Mouse (Mus musculus) limb, embryonic 12.5 days (tissue): ENCODE measurements around the gene Ina. TPM values are rescaled to one million over a fixed set of nuclear protein-coding genes. Genes with fewer than 3 reads are reported as not detected.

ENCODE experiments used
- ATAC-seq: fragments of 200-750 bp; cut with Nextera tagmentation; 2 replicates; pipeline ENCODE4 v1.8.0; 2017; ENCODE audit warnings: low read depth, moderate TSS enrichment; ENCODE audit not compliant: insufficient number of reproducible peaks, insufficient read depth, low FRiP score, low TSS enrichment
- H3K27ac ChIP-seq: fragments of 300-500 bp; sonication (generic); 2 replicates; pipeline ENCODE4 v1.5.1; 2016; ENCODE audit warnings: mild to moderate bottlenecking, moderate library complexity
- H3K27me3 ChIP-seq: fragments of 300-500 bp; sonication (generic); 2 replicates; pipeline ENCODE4 v1.6.1; 2016; ENCODE audit warnings: mild to moderate bottlenecking, moderate library complexity
- H3K36me3 ChIP-seq: fragments of 300-500 bp; sonication (generic); 2 replicates; pipeline ENCODE4 v1.6.1; 2016; ENCODE audit warnings: mild to moderate bottlenecking, moderate library complexity
- H3K4me1 ChIP-seq: fragments of 300-500 bp; sonication (generic); replicated peaks from 2 replicates; pipeline ENCODE4 v1.6.1; 2016
- H3K4me2 ChIP-seq: fragments of 300-500 bp; sonication (generic); 2 replicates; pipeline ENCODE4 v1.6.1; 2016; ENCODE audit warnings: mild to moderate bottlenecking, moderate library complexity
- H3K4me3 ChIP-seq: fragments of 300-500 bp; sonication (generic); replicated peaks from 2 replicates; pipeline ENCODE4 v1.5.1; 2016; ENCODE audit warnings: mild to moderate bottlenecking
- H3K9ac ChIP-seq: fragments of 300-500 bp; sonication (generic); replicated peaks from 2 replicates; pipeline ENCODE4 v1.6.1; 2016; ENCODE audit warnings: mild to moderate bottlenecking, moderate library complexity
- H3K9me3 ChIP-seq: fragments of 300-500 bp; sonication (generic); 2 replicates; pipeline ENCODE4 v1.6.1; 2016; ENCODE audit warnings: mild to moderate bottlenecking, moderate library complexity
- WGBS: fragments of 180-500 bp; shearing (Covaris S2); methylation state at CpG from one replicate; pipeline ENCODE4 v1.1.7; 2016; 5-methylcytosine and 5-hydroxymethylcytosine counted together
- polyA plus RNA-seq: library from polyadenylated mRNA; unstranded; fragments of >200 nt; fragmentation: Nextera tagmentation; extraction: Ambion mirVana; gene quantifications from 2 replicates; pipeline ENCODE4 v1.2.1, GENCODE M21; 2016

Ina gene
- polyA plus RNA-seq, 1 experiment from 2014 or later: 2.2 TPM

DNA sequence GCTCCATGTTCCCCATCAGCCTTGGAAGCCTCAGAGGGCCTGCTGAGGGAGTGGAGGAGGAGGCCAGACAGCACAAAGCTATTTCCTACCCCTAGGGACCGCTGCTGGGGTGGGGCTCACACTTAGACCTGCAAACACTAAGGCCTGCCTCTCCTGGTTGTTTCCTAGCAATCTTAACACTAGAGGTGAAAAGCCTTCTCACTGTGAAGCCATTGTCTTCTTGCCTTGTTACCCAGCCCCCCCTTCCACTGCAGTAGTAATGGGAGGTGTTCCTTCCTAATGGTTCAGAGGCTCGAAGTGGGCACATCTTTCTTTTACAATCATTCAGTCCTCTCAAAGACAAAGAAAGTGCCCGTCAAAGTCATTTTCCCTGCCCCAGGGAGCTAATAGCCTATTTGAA is 3.3 kb downstream of the Ina start:
- no peak overlapping the region for H3K4me2 ChIP-seq
- no peak overlapping the region for H3K27ac ChIP-seq
- no peak overlapping the region for H3K9ac ChIP-seq
- peaks cover 23% of the 10 kb centered on the region for H3K4me1 ChIP-seq
- no peaks in the 10 kb centered on the region for H3K9me3 ChIP-seq
- H3K4me3 ChIP-seq: no peak overlapping the region
- WGBS: 8% methylated on average over 3 of the region's 3 CpGs
- ATAC-seq: no peak
- peaks cover 58% of the 10 kb centered on the region for H3K27me3 ChIP-seq
- no peaks in the 10 kb centered on the region for H3K36me3 ChIP-seq

DNA sequence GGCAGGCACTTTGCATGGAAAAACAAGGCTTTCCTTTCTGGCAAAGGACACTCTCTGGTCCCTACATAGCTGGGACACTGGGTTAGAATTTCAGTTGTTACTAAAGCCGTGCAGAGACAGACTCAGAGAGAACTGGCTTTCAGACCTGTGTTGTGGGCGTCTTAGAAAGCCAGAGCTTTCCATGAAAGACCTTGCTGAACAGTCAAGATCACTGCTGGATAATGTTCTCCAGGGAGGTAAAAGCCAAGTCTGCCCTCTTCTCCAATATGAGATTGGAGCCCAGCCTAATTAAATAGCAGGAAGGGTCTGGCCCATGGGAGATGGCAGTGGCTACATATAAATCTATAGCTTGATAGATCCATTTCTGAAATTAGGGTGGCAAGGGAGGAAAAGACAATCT is 3.8 kb downstream of the Ina start:
- no peak overlapping the region for H3K27ac ChIP-seq
- H3K4me1 ChIP-seq: peaks cover 23% of the 10 kb centered on the region
- 38% methylated on average over 2 of the region's 2 CpGs for WGBS
- no peak overlapping the region for H3K4me3 ChIP-seq
- H3K9me3 ChIP-seq: no peaks in the 10 kb centered on the region
- H3K9ac ChIP-seq: no peak overlapping the region
- no peak for ATAC-seq
- no peak overlapping the region for H3K4me2 ChIP-seq
- no peaks in the 10 kb centered on the region for H3K36me3 ChIP-seq
- peaks cover 54% of the 10 kb centered on the region for H3K27me3 ChIP-seq

DNA sequence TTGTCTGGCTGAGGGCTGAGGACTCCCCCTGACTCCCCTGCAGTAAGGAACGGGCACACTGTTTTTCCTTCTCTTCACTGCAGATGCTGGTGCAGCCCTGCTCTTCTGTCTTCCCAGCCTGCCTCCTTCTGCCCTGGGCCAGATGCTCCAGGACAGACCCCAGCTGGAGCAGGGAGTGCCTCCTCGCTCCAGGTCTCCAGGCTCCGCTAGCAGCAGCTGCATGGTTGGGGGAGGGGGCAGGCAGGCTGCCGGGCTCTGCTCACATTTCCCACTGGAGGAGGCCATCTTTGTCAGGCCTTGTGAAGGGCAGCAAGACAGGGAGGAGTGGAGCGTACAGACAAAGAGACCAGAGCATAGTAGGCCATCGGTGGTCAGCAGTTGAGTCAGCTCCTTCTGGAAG is 4.8 kb downstream of the Ina start:
- Histone ChIP-seq H3K9ac (no peak overlapping the region), H3K4me3 (no peak overlapping the region), H3K36me3 (no peaks in the 10 kb centered on the region), H3K4me2 (no peak overlapping the region), H3K9me3 (no peaks in the 10 kb centered on the region), H3K4me1 (peaks cover 21% of the 10 kb centered on the region), H3K27me3 (peaks cover 44% of the 10 kb centered on the region), H3K27ac (no peak overlapping the region)
- WGBS: 22% methylated on average over 6 of the region's 6 CpGs
- ATAC-seq: no peak

DNA sequence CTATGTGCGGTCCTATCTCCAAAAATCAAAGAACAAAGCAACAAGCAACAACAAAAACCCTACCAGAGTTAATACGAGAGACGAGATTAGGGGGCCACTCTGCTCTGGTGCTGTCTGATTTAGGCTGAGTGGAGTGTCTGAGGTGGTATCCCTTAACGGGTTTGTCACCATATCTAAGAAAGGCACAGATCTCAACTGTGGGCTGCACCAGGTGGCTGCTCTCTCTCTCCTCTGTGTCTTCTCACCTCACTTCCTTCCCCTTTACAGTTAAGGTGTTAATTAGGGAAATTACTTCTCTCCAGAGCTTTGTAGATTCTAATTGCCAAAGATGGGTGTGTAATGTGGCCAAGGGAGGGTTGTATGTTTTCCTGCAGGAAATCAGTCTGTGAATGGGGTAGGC is 8.2 kb downstream of the Ina start:
- Histone ChIP-seq H3K9me3 (no peaks in the 10 kb centered on the region), H3K4me2 (no peak overlapping the region), H3K4me3 (no peak overlapping the region), H3K4me1 (peaks cover 6% of the 10 kb centered on the region; the same call in 1 of the 2 replicates), H3K27ac (no peak overlapping the region), H3K27me3 (peaks cover 16% of the 10 kb centered on the region), H3K36me3 (no peaks in the 10 kb centered on the region), H3K9ac (no peak overlapping the region)
- ATAC-seq: no peak
- 78% methylated on average over 4 of the region's 4 CpGs for WGBS

DNA sequence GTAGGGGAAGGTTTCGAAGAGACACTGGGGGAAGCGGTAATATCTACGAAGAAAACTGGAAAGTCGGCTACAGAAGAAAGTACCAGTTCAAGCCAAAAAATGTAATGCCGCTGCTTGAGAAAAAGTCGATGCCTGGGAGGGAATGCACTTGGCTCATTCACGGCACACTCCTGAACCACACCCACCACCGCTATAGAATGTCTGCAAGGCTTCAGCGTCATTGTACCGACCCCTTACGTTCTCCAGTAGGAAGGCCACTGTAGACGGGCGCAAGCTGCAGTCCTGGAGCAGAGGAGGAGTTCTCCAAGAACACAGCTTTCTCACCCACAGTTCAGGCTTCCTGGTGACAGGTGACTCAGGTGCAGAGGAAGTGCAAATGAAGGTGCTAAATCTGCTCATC is 9.0 kb downstream of the Ina start:
- Histone ChIP-seq H3K9me3 (no peaks in the 10 kb centered on the region), H3K4me1 (peaks cover 6% of the 10 kb centered on the region; the same call in 1 of the 2 replicates), H3K27me3 (peaks cover 7% of the 10 kb centered on the region), H3K27ac (no peak overlapping the region), H3K36me3 (no peaks in the 10 kb centered on the region), H3K4me3 (no peak overlapping the region), H3K9ac (no peak overlapping the region), H3K4me2 (no peak overlapping the region)
- no peak for ATAC-seq
- 86% methylated on average over 13 of the region's 13 CpGs for WGBS

DNA sequence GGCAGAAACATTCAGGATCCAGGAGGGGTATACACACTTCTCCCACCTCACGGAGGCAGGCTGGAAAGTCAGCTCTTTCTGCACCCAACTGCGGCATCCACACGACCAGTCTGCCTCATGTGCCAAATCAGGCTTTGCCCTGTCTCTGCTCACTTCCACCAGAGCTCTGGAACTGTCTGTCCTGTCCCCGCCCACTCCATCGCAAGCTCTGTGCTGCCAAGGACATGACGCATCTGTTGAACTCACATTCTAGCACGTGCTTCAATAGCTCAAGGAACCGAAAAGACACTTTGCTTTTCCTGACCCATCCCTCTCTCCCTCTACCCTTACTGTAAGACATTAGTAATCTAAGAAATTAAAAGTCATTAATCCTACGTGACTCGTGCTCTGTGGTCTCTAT is 10.5 kb downstream of the Ina start:
- H3K4me3 ChIP-seq: no peak overlapping the region
- H3K4me1 ChIP-seq: no peaks in the 10 kb centered on the region
- H3K9me3 ChIP-seq: no peaks in the 10 kb centered on the region
- no peak overlapping the region for H3K27ac ChIP-seq
- H3K4me2 ChIP-seq: no peak overlapping the region
- 81% methylated on average over 10 of the region's 10 CpGs for WGBS
- H3K9ac ChIP-seq: no peak overlapping the region
- no peaks in the 10 kb centered on the region for H3K27me3 ChIP-seq
- no peak for ATAC-seq
- H3K36me3 ChIP-seq: no peaks in the 10 kb centered on the region

DNA sequence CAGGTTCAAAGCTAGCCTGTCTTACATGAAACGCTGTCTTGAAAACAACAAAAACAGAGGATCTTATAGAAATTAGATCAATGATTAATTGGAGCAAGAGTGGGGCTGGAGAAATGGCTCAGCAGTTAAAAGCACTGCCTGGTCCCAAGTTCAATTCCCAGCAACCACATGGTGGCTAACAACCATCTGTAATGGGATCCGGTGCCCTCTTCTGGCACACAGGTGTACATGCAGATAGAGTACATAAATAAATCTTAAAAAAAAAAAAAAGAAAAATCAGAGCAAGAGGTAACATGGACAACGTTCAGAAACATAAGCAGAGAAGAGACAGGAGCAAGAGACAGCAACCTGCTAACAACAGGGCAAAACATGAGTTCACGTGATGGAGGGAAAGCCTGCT is 12.0 kb downstream of the Ina start:
- no peaks in the 10 kb centered on the region for H3K9me3 ChIP-seq
- ATAC-seq: no peak
- 89% methylated on average over 4 of the region's 4 CpGs for WGBS

DNA sequence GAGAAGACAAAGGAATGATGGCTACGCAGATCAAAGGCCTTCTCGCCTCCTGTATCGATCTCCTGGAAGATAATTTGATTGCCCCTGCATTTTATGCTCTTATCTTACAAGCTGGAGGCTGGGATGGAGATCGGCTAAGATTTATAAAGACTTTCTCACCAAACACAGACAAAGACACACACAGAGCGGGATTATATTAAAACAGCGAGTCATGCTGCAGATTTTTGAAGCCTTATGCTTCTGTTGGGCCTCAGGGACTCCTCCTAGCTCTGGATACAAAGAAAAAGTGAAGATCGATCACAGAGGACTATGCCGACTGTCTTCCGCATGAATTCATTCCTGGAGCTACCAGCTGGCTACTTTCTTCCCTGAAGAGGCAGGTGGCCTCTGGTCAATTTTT is 15.3 kb downstream of the Ina start:
- WGBS: 84% methylated on average over 9 of the region's 9 CpGs
- no peaks in the 10 kb centered on the region for H3K27me3 ChIP-seq

More for the DNA sequence above, 12.0 kb downstream of the Ina start:
- Histone ChIP-seq H3K36me3 (no peaks in the 10 kb centered on the region), H3K4me1 (no peaks in the 10 kb centered on the region), H3K27me3 (no peaks in the 10 kb centered on the region), H3K4me2 (no peak overlapping the region), H3K4me3 (no peak overlapping the region), H3K27ac (no peak overlapping the region), H3K9ac (no peak overlapping the region)

DNA sequence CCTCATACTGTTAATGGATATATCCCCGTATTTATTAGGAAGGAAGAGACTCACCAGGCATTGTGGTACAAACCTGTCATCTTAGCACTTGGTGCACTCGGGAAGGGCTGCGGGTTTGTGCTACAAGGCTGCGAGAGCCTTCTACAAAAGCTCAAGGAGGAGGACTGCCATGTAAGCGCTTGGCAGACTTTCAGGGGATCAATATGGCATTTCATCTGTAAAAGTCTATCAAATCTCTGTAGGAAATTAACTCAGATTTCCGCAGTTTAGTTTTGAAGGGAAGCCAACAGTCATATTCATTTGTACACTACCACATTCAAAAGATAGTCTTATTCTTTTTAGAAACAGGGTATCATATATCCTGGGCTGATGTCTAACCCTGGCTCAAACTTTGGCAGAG is 17.3 kb downstream of the Ina start:
- no peak overlapping the region for H3K4me2 ChIP-seq
- no peak for ATAC-seq
- H3K27ac ChIP-seq: no peak overlapping the region
- H3K27me3 ChIP-seq: no peaks in the 10 kb centered on the region
- no peaks in the 10 kb centered on the region for H3K4me1 ChIP-seq
- H3K9me3 ChIP-seq: no peaks in the 10 kb centered on the region
- WGBS: 91% methylated on average over 6 of the region's 6 CpGs
- H3K36me3 ChIP-seq: peaks cover 39% of the 10 kb centered on the region
- H3K4me3 ChIP-seq: no peak overlapping the region
- H3K9ac ChIP-seq: no peak overlapping the region

More for the DNA sequence above, 15.3 kb downstream of the Ina start:
- H3K27ac ChIP-seq: no peak overlapping the region
- H3K9ac ChIP-seq: no peak overlapping the region
- no peaks in the 10 kb centered on the region for H3K9me3 ChIP-seq
- no peak for ATAC-seq
- H3K4me3 ChIP-seq: no peak overlapping the region
- H3K36me3 ChIP-seq: peaks cover 24% of the 10 kb centered on the region
- no peak overlapping the region for H3K4me2 ChIP-seq
- H3K4me1 ChIP-seq: no peaks in the 10 kb centered on the region

DNA sequence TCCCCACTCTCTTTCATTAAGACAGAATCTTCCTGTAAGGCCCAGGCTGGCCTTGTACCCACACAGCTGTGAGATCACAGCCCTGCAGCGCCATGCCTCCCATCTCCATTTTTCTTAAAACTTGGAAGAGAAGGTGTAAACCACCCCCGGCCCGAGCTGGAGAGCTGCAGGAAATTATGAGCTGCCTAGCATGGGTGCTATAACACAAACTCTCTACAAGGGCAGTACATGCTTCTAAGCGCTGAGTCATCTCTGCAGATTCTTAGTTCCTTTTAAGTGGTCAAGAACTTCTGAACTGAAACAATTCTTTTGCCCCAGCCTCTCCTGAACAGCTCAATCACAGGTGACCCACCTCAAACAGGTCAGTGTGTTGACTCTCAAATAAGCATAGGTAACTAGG is 20.4 kb downstream of the Ina start:
- WGBS: 91% methylated on average over 4 of the region's 4 CpGs
- no peak overlapping the region for H3K4me3 ChIP-seq
- ATAC-seq: no peak
- no peaks in the 10 kb centered on the region for H3K4me1 ChIP-seq
- no peak overlapping the region for H3K27ac ChIP-seq
- H3K9ac ChIP-seq: no peak overlapping the region
- no peaks in the 10 kb centered on the region for H3K27me3 ChIP-seq
- no peak overlapping the region for H3K4me2 ChIP-seq
- H3K9me3 ChIP-seq: no peaks in the 10 kb centered on the region
- peaks cover 68% of the 10 kb centered on the region for H3K36me3 ChIP-seq

DNA sequence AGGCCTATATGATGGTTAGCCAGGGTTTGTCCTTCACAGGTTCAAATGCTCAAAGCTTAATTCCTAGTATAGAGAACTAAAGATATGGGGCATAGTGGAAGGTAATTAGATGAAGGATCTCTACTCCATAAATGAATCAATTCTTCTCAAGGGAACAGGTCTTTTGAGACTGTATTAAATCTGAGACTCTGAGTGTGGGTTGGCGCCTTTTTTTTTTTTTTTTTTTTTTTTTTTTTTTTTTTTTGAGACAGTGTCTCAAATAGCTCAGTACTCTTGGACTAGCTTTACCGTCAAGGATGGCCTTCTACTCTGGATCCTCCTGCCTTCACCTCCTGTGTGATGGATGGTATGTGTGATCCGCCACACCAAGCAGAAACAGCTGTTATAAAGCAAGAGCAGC is 22.1 kb downstream of the Ina start:
- ATAC-seq: no peak
- Histone ChIP-seq H3K9me3 (no peaks in the 10 kb centered on the region), H3K4me1 (no peaks in the 10 kb centered on the region), H3K9ac (no peak overlapping the region), H3K4me2 (no peak overlapping the region), H3K27me3 (no peaks in the 10 kb centered on the region), H3K27ac (no peak overlapping the region), H3K36me3 (peaks cover 84% of the 10 kb centered on the region), H3K4me3 (no peak overlapping the region)
- WGBS: 83% methylated on average over 3 of the region's 3 CpGs

DNA sequence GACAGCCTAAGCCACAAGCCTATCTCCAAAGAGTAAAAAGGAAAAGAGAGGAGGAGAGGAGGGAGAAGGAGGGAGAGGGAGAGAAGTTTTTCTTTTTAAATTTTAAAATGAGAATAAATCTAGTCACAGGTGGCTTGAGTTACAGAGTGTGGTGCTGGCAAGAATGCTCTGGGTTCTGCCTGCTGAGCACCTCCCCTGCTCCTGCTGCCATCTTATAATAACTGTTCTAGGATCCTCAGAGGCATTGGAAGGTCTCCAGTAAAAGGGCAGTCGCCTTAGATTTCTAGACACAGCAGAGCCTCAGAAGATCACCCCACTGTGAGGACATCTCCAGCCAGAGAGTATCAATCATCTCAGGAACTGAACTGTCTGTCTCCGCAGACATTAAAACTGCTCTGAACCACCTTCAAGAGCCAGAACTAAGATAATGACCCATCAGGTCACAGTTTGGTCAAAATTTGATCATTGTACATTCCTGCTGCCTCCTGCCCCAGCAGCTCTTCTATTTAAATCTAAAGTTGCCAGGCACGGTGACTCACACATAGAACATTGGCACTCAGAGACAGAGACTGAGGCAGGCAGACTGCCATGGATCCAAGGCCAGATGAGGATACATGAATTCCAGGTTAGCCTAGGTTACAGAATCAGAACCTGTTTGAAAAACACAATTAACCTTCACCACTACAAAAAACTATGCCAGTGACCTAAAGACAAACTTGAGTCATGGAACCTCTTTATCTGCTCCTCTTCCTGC is 26.4 kb downstream of the Ina start:
- ATAC-seq: no peak
- Histone ChIP-seq H3K4me3 (no peak overlapping the region), H3K27ac (no peak overlapping the region), H3K4me1 (no peaks in the 10 kb centered on the region), H3K36me3 (peaks cover 71% of the 10 kb centered on the region), H3K27me3 (no peaks in the 10 kb centered on the region), H3K4me2 (no peak overlapping the region), H3K9me3 (no peaks in the 10 kb centered on the region), H3K9ac (no peak overlapping the region)
- WGBS: 95% methylated on average over 3 of the region's 3 CpGs
